Mouse (Mus musculus) heart, embryonic 12.5 days (tissue): Measurements from ENCODE around the gene Hdgfl3. TPM values are rescaled to one million over a fixed set of nuclear protein-coding genes. Genes with fewer than 3 reads are reported as not detected.

Source experiments
- ATAC-seq: fragments of 200-750 bp; cut with Nextera tagmentation; 2 replicates; pipeline ENCODE4 v1.8.0; 2017; ENCODE audit warnings: moderate TSS enrichment, moderate library complexity; ENCODE audit not compliant: insufficient number of reproducible peaks, low FRiP score
- H3K27ac ChIP-seq: fragments of 300-500 bp; sonication (generic); 2 replicates; pipeline ENCODE4 v1.5.1; 2016; ENCODE audit warnings: mild to moderate bottlenecking, moderate library complexity; ENCODE audit not compliant: poor library complexity, severe bottlenecking
- H3K27me3 ChIP-seq: fragments of 300-500 bp; sonication (generic); replicated peaks from 2 replicates; pipeline ENCODE4 v1.6.1; 2016; ENCODE audit warnings: mild to moderate bottlenecking, moderate library complexity
- H3K36me3 ChIP-seq: fragments of 300-500 bp; sonication (generic); 2 replicates; pipeline ENCODE4 v1.6.1; 2016; ENCODE audit warnings: mild to moderate bottlenecking, moderate library complexity
- H3K4me1 ChIP-seq: fragments of 300-500 bp; sonication (generic); replicated peaks from 2 replicates; pipeline ENCODE4 v1.6.1; 2016; ENCODE audit warnings: mild to moderate bottlenecking
- H3K4me2 ChIP-seq: fragments of 300-500 bp; sonication (generic); 2 replicates; pipeline ENCODE4 v1.6.1; 2016; ENCODE audit warnings: mild to moderate bottlenecking, moderate library complexity
- H3K4me3 ChIP-seq: fragments of 300-500 bp; sonication (generic); 2 replicates; pipeline ENCODE4 v1.5.1; 2016; ENCODE audit warnings: mild to moderate bottlenecking
- H3K9ac ChIP-seq: fragments of 300-500 bp; sonication (generic); 2 replicates; pipeline ENCODE4 v1.6.1; 2016; ENCODE audit warnings: mild to moderate bottlenecking, moderate library complexity
- H3K9me3 ChIP-seq: fragments of 300-500 bp; sonication (generic); replicated peaks from 2 replicates; pipeline ENCODE4 v1.6.1; 2016; ENCODE audit warnings: mild to moderate bottlenecking, moderate library complexity
- WGBS: fragments of 180-500 bp; shearing (Covaris S2); methylation state at CpG from one replicate; pipeline ENCODE4 v1.1.7; 2016; 5-methylcytosine and 5-hydroxymethylcytosine counted together
- polyA plus RNA-seq: library from polyadenylated mRNA; unstranded; fragments of >200 nt; fragmentation: Nextera tagmentation; extraction: Ambion mirVana; gene quantifications from 2 replicates; pipeline ENCODE4 v1.2.1, GENCODE M21; 2016

The Hdgfl3 gene
- polyA plus RNA-seq, 1 experiment from 2014 or later: 15.2 TPM

GRCm38 (mm10) chr7:81865937-81866336, 68.3 kb downstream of the Hdgfl3 start:
- H3K4me3 ChIP-seq: no peak overlapping the region
- no peaks in the 10 kb centered on the region for H3K27me3 ChIP-seq
- H3K4me2 ChIP-seq: no peak overlapping the region
- 83% methylated on average over 6 of the region's 6 CpGs for WGBS
- no peaks in the 10 kb centered on the region for H3K9me3 ChIP-seq
- H3K4me1 ChIP-seq: peaks cover 38% of the 10 kb centered on the region
- ATAC-seq: no peak
- H3K9ac ChIP-seq: no peak overlapping the region
- H3K36me3 ChIP-seq: peaks cover 22% of the 10 kb centered on the region
- H3K27ac ChIP-seq: no peak overlapping the region

GRCm38 (mm10) chr7:81864552-81864951, 69.7 kb downstream of the Hdgfl3 start:
- Histone ChIP-seq H3K4me2 (no peak overlapping the region), H3K4me1 (peaks cover 49% of the 10 kb centered on the region), H3K36me3 (peaks cover 22% of the 10 kb centered on the region), H3K27ac (no peak overlapping the region), H3K9me3 (no peaks in the 10 kb centered on the region), H3K27me3 (no peaks in the 10 kb centered on the region), H3K9ac (no peak overlapping the region), H3K4me3 (no peak overlapping the region)
- ATAC-seq: no peak
- WGBS: 80% methylated on average over 6 of the region's 6 CpGs

GRCm38 (mm10) chr7:81862587-81863583, 71.4 kb downstream of the Hdgfl3 start:
- Histone ChIP-seq H3K27ac (peak overlapping the region; percentile 29), H3K36me3 (peaks cover 22% of the 10 kb centered on the region), H3K9ac (no peak overlapping the region), H3K4me2 (0 out of 2 replicates have a peak overlapping the region, but pooled peaks have one; percentile 5), H3K27me3 (no peaks in the 10 kb centered on the region), H3K4me3 (no peak overlapping the region), H3K9me3 (no peaks in the 10 kb centered on the region), H3K4me1 (peaks cover 58% of the 10 kb centered on the region)
- 59% methylated on average over 24 of the region's 24 CpGs for WGBS
- no peak for ATAC-seq

DNA sequence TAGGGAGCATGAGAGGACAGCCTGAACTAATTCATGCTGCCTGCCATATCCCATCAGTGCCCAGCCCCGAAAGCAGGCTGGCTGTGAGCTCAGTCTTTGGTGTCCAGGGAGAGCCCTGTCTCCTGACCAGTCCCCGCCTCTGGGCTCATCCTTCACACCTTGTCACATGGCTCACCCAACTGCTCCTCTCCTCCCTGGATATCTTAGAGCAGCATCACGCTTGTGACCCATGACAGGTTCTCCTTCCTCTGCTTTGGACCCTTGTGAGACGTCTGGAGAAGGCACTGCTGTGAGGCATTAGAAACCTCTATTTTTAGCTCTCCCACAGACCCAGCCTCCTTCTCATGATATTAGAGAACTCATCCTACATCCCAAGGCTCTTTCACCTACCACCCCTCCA, 72.4 kb downstream of the Hdgfl3 start:
- Histone ChIP-seq H3K27ac (no peak overlapping the region), H3K9me3 (no peaks in the 10 kb centered on the region), H3K4me1 (peaks cover 59% of the 10 kb centered on the region), H3K4me2 (no peak overlapping the region), H3K9ac (no peak overlapping the region), H3K4me3 (no peak overlapping the region), H3K36me3 (peaks cover 22% of the 10 kb centered on the region), H3K27me3 (peaks cover 5% of the 10 kb centered on the region; the same call in 1 of the 2 replicates)
- ATAC-seq: no peak
- 61% methylated on average over 4 of the region's 4 CpGs for WGBS

DNA sequence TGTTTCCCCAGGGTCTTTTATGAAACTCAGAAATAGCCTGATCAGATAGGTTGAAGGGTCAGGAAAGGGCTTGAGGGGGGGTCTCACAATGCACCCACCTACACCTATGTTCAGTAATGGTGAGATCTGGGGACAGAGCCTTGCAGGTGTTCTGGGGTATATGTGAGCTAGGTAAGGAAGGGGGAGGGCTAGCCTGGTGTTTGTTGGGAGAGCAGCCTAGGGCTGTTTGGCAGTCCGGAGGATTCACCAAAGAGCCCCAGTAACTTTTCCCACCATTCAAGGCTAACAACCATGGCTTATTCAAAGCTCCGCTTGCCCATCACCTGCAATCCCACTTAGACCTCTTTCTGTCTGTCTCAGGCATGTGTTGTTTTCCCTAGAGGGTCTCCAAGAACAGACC, 72.8 kb downstream of the Hdgfl3 start:
- peaks cover 6% of the 10 kb centered on the region; the same call in 1 of the 2 replicates for H3K27me3 ChIP-seq
- no peak overlapping the region for H3K4me2 ChIP-seq
- WGBS: 78% methylated on average over 2 of the region's 2 CpGs
- H3K9me3 ChIP-seq: no peaks in the 10 kb centered on the region
- H3K9ac ChIP-seq: no peak overlapping the region
- no peak overlapping the region for H3K27ac ChIP-seq
- peaks cover 54% of the 10 kb centered on the region for H3K4me1 ChIP-seq
- H3K36me3 ChIP-seq: peaks cover 18% of the 10 kb centered on the region
- ATAC-seq: no peak
- H3K4me3 ChIP-seq: no peak overlapping the region

- Histone ChIP-seq H3K4me2 (no peak overlapping the region), H3K4me3 (no peak overlapping the region), H3K27me3 (peaks cover 6% of the 10 kb centered on the region; the same call in 1 of the 2 replicates), H3K36me3 (peaks cover 13% of the 10 kb centered on the region), H3K9ac (no peak overlapping the region), H3K27ac (no peak overlapping the region), H3K9me3 (no peaks in the 10 kb centered on the region), H3K4me1 (peaks cover 54% of the 10 kb centered on the region)
- WGBS: 56% methylated on average over 5 of the region's 5 CpGs
- ATAC-seq: no peak
These were observed 73.3 kb downstream of the Hdgfl3 start for GRCm38 (mm10) chr7:81860996-81861395.

DNA sequence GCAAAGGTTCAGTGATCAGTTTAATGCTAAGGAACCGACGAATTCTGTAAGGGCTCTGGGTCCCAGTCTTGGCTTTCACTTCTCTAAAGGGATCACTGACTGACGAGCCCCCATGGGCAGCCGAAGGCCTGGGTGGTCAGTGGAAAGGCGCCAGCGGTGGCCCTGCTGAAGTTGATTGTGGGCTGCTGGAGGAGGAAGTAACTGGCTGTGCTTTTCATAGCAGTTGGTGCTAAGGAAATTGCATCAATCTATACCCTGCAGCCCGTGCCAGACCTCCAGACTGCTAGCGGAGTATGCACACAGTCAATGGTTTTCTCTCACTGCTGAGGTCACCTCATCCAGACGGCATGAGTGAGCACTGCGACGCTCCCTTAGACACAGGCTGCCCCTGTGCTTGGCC, 74.2 kb downstream of the Hdgfl3 start:
- Histone ChIP-seq H3K9me3 (no peaks in the 10 kb centered on the region), H3K4me3 (peak overlapping the region; percentile 76), H3K4me2 (peak overlapping the region; percentile 96), H3K27ac (no peak overlapping the region), H3K36me3 (peaks cover 4% of the 10 kb centered on the region; the same call in 1 of the 2 replicates), H3K9ac (peak overlapping the region; percentile 80; the same call in 1 of the 2 replicates), H3K27me3 (peaks cover 6% of the 10 kb centered on the region; the same call in 1 of the 2 replicates), H3K4me1 (peaks cover 56% of the 10 kb centered on the region)
- whole genome bisulfite sequencing: 30% methylated on average over 11 of the region's 11 CpGs
- ATAC-seq: no peak

DNA sequence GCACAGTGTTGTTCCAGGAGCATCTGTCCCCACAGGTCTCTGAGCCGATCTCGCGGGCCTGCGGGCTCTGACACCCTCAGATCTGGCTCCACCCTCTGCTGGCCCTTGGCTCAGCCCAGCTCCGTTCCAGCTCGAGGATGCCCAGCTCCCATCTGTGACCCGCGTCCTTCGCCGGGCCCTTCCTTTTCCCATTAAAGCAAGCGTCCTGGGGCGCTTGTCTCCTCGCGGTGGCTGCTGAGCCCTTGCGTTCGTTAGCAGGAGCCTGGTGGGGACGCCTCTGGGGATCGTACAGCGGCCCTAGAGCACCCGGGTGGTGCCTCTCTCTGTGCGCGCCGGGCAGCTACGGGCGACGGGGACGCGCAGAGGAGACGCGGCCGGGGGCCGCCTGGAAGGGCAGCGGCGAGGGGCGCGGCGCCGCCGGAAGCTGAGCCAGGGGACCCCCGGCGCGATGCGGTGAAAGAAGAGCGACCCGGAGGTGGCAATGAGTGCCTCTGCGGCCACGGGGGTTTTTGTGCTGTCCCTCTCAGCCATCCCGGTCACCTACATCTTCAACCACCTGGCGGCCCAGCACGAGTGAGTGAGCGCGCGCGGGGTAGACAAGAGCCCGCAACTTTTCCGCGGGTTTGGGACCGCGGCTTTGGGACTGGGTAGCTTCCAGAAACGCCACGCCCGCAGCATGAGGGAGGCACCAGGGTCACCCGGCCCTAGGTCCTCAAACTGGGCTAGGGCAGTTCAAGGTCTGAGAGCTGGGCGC, 75.1 kb downstream of the Hdgfl3 start, which contains the start of gene Tm6sf1:
Tm6sf1 (plus strand) TSS at position 34 of the 754 bp plus-strand sequence.
- peak; percentile 29; the same call in 1 of the 2 replicates for ATAC-seq
- Histone ChIP-seq H3K27ac (peak within 1 kb of the TSS; percentile 9; the same call in 1 of the 2 replicates), H3K4me3 (peak within 1 kb of the TSS; percentile 76), H3K36me3 (no peaks in the 10 kb centered on the region), H3K27me3 (peaks cover 6% of the 10 kb centered on the region; the same call in 1 of the 2 replicates), H3K9ac (peak within 1 kb of the TSS; percentile 80), H3K4me1 (peaks cover 65% of the 10 kb centered on the region), H3K4me2 (peak within 1 kb of the TSS; percentile 96), H3K9me3 (no peaks in the 10 kb centered on the region)
- WGBS: under 1% methylated on average over 64 of the region's 64 CpGs

- H3K36me3 ChIP-seq: no peaks in the 10 kb centered on the region
- H3K27me3 ChIP-seq: peaks cover 6% of the 10 kb centered on the region; the same call in 1 of the 2 replicates
- ATAC-seq: no peak
- peak overlapping the region; percentile 76; the same call in 1 of the 2 replicates for H3K4me3 ChIP-seq
- WGBS: 9% methylated on average over 9 of the region's 9 CpGs
- H3K4me1 ChIP-seq: peaks cover 62% of the 10 kb centered on the region
- peak overlapping the region; percentile 96 for H3K4me2 ChIP-seq
- H3K9ac ChIP-seq: no peak overlapping the region
- no peak overlapping the region for H3K27ac ChIP-seq
- H3K9me3 ChIP-seq: no peaks in the 10 kb centered on the region
These were observed 76.0 kb downstream of the Hdgfl3 start for GRCm38 (mm10) chr7:81858236-81858635.

DNA sequence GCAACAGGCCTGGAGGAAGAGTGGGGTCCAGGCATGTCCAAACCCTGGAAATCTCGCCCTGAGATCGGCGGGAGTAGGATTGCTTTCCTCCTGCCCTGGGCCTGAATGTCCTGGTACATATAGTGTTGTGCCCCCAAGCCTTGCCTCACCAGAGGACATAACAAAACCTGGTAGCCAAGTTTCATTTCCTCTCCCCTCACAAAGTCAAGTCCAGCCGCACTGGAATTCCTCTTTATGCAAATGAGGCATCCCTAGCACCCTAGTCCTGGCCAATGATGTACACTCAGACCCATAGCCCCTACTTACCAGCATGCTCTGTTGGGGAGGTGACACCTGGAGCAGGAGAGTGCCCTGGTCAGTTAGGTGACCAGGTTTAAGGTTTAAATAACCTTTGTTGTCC, 78.1 kb downstream of the Hdgfl3 start:
- Histone ChIP-seq H3K36me3 (no peaks in the 10 kb centered on the region), H3K9ac (no peak overlapping the region), H3K4me3 (no peak overlapping the region), H3K9me3 (no peaks in the 10 kb centered on the region), H3K4me1 (peaks cover 42% of the 10 kb centered on the region), H3K27ac (no peak overlapping the region), H3K27me3 (peaks cover 6% of the 10 kb centered on the region; the same call in 1 of the 2 replicates), H3K4me2 (no peak overlapping the region)
- no peak for ATAC-seq
- WGBS: 73% methylated on average over 4 of the region's 4 CpGs
